Comparison of ENCODE assay signal across 16 mouse cellular contexts in genomic region chr2:51599473-51600201, GRCm38 (mm10). TPM values are rescaled to one million over a fixed set of nuclear protein-coding genes. Genes with fewer than 3 reads are reported as not detected.
DNase-seq lines count a peak whose midpoint lies in the region; ATAC-seq lines count a peak whose summit lies in the region.
"Had no signal": no experiment of that assay in that cellular context is flagged by ENCODE, and none has a peak within 500 bp of the region (broad histone marks: within the 10 kb centered on the region; RNA-seq: fewer than 3 reads in every experiment).

No protein-coding gene starts in this region.

- no peaks in the 10 kb centered on the region for H3K27me3 ChIP-seq in kidney, embryonic 15.5 days
- H3K27me3 ChIP-seq in midbrain, embryonic 13.5 days, result no peaks in the 10 kb centered on the region
- H3K27me3 ChIP-seq: lung, embryonic 15.5 days had no signal

- no peak for ATAC-seq in kidney, embryonic 15.5 days (replicated peaks; ENCODE audit: low FRiP score)
- ATAC-seq in common myeloid progenitor, adult 5-6 weeks (replicated peaks; ENCODE audit: low read depth, poor library complexity, severe bottlenecking), result peak; percentile 32; the same call in 1 of the 2 replicates
- peak; percentile 86 for ATAC-seq in granulocyte monocyte progenitor cell, adult 5-6 weeks (replicated peaks; ENCODE audit: poor library complexity, severe bottlenecking)
- ATAC-seq in midbrain, embryonic 13.5 days, result peak; percentile 82
- ATAC-seq: CD4-positive, CD25-positive, alpha-beta regulatory T cell, adult 4 months had no signal

- H3K36me3 ChIP-seq in kidney, embryonic 15.5 days, result no peaks in the 10 kb centered on the region
- no peaks in the 10 kb centered on the region for H3K36me3 ChIP-seq in midbrain, embryonic 13.5 days
- H3K36me3 ChIP-seq: lung, embryonic 15.5 days had no signal

- WGBS in kidney, embryonic 15.5 days, result 36% methylated on average over 19 of the region's 19 CpGs
- whole genome bisulfite sequencing in midbrain, embryonic 13.5 days, result 44% methylated on average over 19 of the region's 19 CpGs

- H3K27ac ChIP-seq in kidney, embryonic 15.5 days, result no peak overlapping the region
- peak overlapping the region; percentile 83 for H3K27ac ChIP-seq in midbrain, embryonic 13.5 days
- H3K27ac ChIP-seq: lung, embryonic 15.5 days had no signal

- H3K9me3 ChIP-seq in kidney, embryonic 15.5 days (replicated peaks), result no peaks in the 10 kb centered on the region
- no peaks in the 10 kb centered on the region for H3K9me3 ChIP-seq in midbrain, embryonic 13.5 days
- H3K9me3 ChIP-seq: lung, embryonic 15.5 days had no signal

- 0 out of 2 replicates have a peak, but pooled peaks cover 8% of the 10 kb centered on the region for H3K4me1 ChIP-seq in kidney, embryonic 15.5 days
- H3K4me1 ChIP-seq in midbrain, embryonic 13.5 days (replicated peaks), result peaks cover 27% of the 10 kb centered on the region
- H3K4me1 ChIP-seq: lung, embryonic 15.5 days had no signal

- H3K4me3 ChIP-seq in kidney, embryonic 15.5 days (replicated peaks), result peak overlapping the region; percentile 17; the same call in 1 of the 2 replicates
- no peak overlapping the region for H3K4me3 ChIP-seq in midbrain, embryonic 13.5 days (replicated peaks)
- H3K4me3 ChIP-seq: lung, embryonic 15.5 days had no signal

- no peak for DNase-seq in kidney, adult 11 months
- no peak for DNase-seq in ovary, adult 18-20 months (ENCODE audit: low spot score)
- DNase-seq in gastrocnemius, postnatal 25 days, result no peak
- DNase-seq: cerebellum, postnatal 36 days; kidney, adult 9 months; left cerebral cortex, postnatal 4 days; right cerebral cortex, adult 18-20 months had no signal

- H3K9ac ChIP-seq in kidney, embryonic 15.5 days, result no peak overlapping the region
- 0 out of 2 replicates have a peak overlapping the region, but pooled peaks have one; percentile 47 for H3K9ac ChIP-seq in midbrain, embryonic 13.5 days (replicated peaks)
- H3K9ac ChIP-seq: lung, embryonic 15.5 days had no signal

- H3K4me2 ChIP-seq in kidney, embryonic 15.5 days, result peak overlapping the region; percentile 47
- H3K4me2 ChIP-seq in midbrain, embryonic 13.5 days (replicated peaks), result peak overlapping the region; percentile 37
- H3K4me2 ChIP-seq: lung, embryonic 15.5 days had no signal

RNA-seq across cellular contexts. Expression of gene Tas2r134, which starts 27.7 kb away (rescaled TPM):
- polyA plus RNA-seq in kidney, embryonic 15.5 days (2015; fragmentation: Nextera tagmentation; extraction: Ambion mirVana), result not detected in 2 replicates
- total RNA-seq in common myeloid progenitor, adult 5-6 weeks (2017), result not detected in 2 replicates
- total RNA-seq in granulocyte monocyte progenitor cell, adult 5-6 weeks (2014; fragmentation: Nextera tagmentation), result not detected in 2 replicates
- total RNA-seq in granulocyte monocyte progenitor cell, adult 5-6 weeks (2017), result not detected in 2 replicates
- not detected in 2 replicates for polyA plus RNA-seq in midbrain, embryonic 13.5 days (2015; fragmentation: Nextera tagmentation; extraction: Ambion mirVana)
- total RNA-seq in gastrocnemius, postnatal 25 days (2021), result not detected
- total RNA-seq: left cerebral cortex, postnatal 4 days had no signal
- polyA plus RNA-seq: CD4-positive, CD25-positive, alpha-beta regulatory T cell, adult 4 months; frontal cortex, adult 2 months; heart, embryonic 14.5 days; lung, embryonic 15.5 days; stomach, embryonic 16.5 days had no signal
